27 mouse cellular contexts compared by ENCODE assay signal in genomic region chr14:87471521-87471920, GRCm38 (mm10).
"Had no signal": no experiment of that assay in that cellular context is flagged by ENCODE, and none has a peak within 500 bp of the region (broad histone marks: within the 10 kb centered on the region; RNA-seq: fewer than 3 reads in every experiment).

No protein-coding gene starts in this region.

- H3K9me3 ChIP-seq: embryonic facial prominence, embryonic 10.5 days; embryonic facial prominence, embryonic 12.5 days; embryonic facial prominence, embryonic 13.5 days; embryonic facial prominence, embryonic 15.5 days; forebrain, embryonic 10.5 days; forebrain, embryonic 12.5 days; forebrain, embryonic 13.5 days; forebrain, embryonic 15.5 days had no signal

- H3K27me3 ChIP-seq: embryonic facial prominence, embryonic 12.5 days; embryonic facial prominence, embryonic 13.5 days; embryonic facial prominence, embryonic 15.5 days; forebrain, embryonic 12.5 days; forebrain, embryonic 13.5 days; forebrain, embryonic 15.5 days had no signal

- H3K4me2 ChIP-seq: embryonic facial prominence, embryonic 12.5 days; embryonic facial prominence, embryonic 13.5 days; embryonic facial prominence, embryonic 15.5 days; forebrain, embryonic 12.5 days; forebrain, embryonic 13.5 days; forebrain, embryonic 15.5 days had no signal

- H3K36me3 ChIP-seq: forebrain, embryonic 12.5 days had no signal

- DNase-seq: cerebellum, adult 2 months; cerebellum, adult 8-10 months; cerebellum, adult 9-10 months; cerebellum, adult 9-11 months; cerebellum, postnatal 10 days; cerebellum, postnatal 14 days; cerebellum, postnatal 25 days; cerebellum, postnatal 36 days; embryo, embryonic 11 days; forebrain, postnatal 0 days; gastrocnemius, adult 2 months; gastrocnemius, postnatal 10 days; gastrocnemius, postnatal 14 days; gastrocnemius, postnatal 25 days; gastrocnemius, postnatal 36 days; heart, adult 11 months; heart, adult 18-20 months had no signal

- H3K4me1 ChIP-seq: embryonic facial prominence, embryonic 10.5 days; embryonic facial prominence, embryonic 12.5 days; embryonic facial prominence, embryonic 13.5 days; embryonic facial prominence, embryonic 15.5 days; forebrain, embryonic 10.5 days; forebrain, embryonic 12.5 days; forebrain, embryonic 13.5 days; forebrain, embryonic 15.5 days had no signal

- H3K9ac ChIP-seq: embryonic facial prominence, embryonic 12.5 days; embryonic facial prominence, embryonic 13.5 days; embryonic facial prominence, embryonic 15.5 days; forebrain, embryonic 12.5 days; forebrain, embryonic 13.5 days; forebrain, embryonic 15.5 days; forebrain, postnatal 0 days had no signal

- ATAC-seq: forebrain, embryonic 13.5 days; forebrain, embryonic 15.5 days; forebrain, embryonic 16.5 days; forebrain, postnatal 0 days had no signal

- H3K27ac ChIP-seq: embryonic facial prominence, embryonic 10.5 days; embryonic facial prominence, embryonic 12.5 days; embryonic facial prominence, embryonic 13.5 days; embryonic facial prominence, embryonic 15.5 days; forebrain, embryonic 10.5 days; forebrain, embryonic 12.5 days; forebrain, embryonic 13.5 days; forebrain, embryonic 15.5 days; gastrocnemius, adult 2 months had no signal

- H3K4me3 ChIP-seq: embryonic facial prominence, embryonic 10.5 days; embryonic facial prominence, embryonic 12.5 days; embryonic facial prominence, embryonic 13.5 days; embryonic facial prominence, embryonic 15.5 days; erythroblast, embryonic 14.5 days; forebrain, embryonic 10.5 days; forebrain, embryonic 12.5 days; forebrain, embryonic 13.5 days; forebrain, embryonic 15.5 days; gastrocnemius, adult 2 months had no signal
